Mouse (Mus musculus) megakaryocyte, embryonic 14.5 days (primary cell): ENCODE measurements around the gene Lrmp.

ENCODE experiments used
- FLI1 ChIP-seq: IDR thresholded peaks from 2 replicates; pipeline ENCODE4 v1.6.1; 2012; ENCODE audit warnings: low read length, inconsistent platforms, mixed read lengths
- GATA1 ChIP-seq: IDR thresholded peaks from 3 replicates; pipeline ENCODE4 v1.6.1; 2012; ENCODE audit warnings: mixed read lengths, low read length, inconsistent platforms, borderline replicate concordance

- TF ChIP-seq FLI1 (no peak), GATA1 (no peak)
Measured at GRCm38 (mm10) chr6:145075548-145076224, 39.8 kb upstream of the Lrmp start, which contains the start of gene Bcat1.
